Mouse (Mus musculus) brain, embryonic 14.5 days (tissue): ENCODE measurements around the gene Mvk.

Source experiments
- CTCF ChIP-seq: fragments of 200-500 bp; IDR thresholded peaks from 2 replicates; pipeline ENCODE4 v1.5.1; 2012; ENCODE audit warnings: inconsistent platforms, mild to moderate bottlenecking, moderate library complexity, borderline replicate concordance; ENCODE audit not compliant: insufficient read depth, insufficient read length; ENCODE audit errors: extremely low read depth
- POLR2A ChIP-seq: fragments of 200-500 bp; IDR thresholded peaks from 2 replicates; pipeline ENCODE4 v1.6.1; 2012; ENCODE audit warnings: mild to moderate bottlenecking, inconsistent platforms, borderline replicate concordance; ENCODE audit not compliant: poor library complexity, insufficient read depth, insufficient read length, severe bottlenecking; ENCODE audit errors: extremely low read depth

GRCm38 (mm10) chr5:114408846-114409245 is 35.2 kb upstream of the Mvk start:
- TF ChIP-seq POLR2A (no peak), CTCF (no peak)
